Mouse (Mus musculus): ENCODE measurements around the gene Cds1.
"Not testable (repeated sequence)": the region's sequence is repeated elsewhere in the genome, so short reads cannot be mapped to it uniquely, and the experiment has no call there.

The Cds1 gene

GRCm38 (mm10) chr5:101832042-101832441 is 67.1 kb downstream of the Cds1 start:
- DNase-seq = peak; percentile 43 to 59

GRCm38 (mm10) chr5:101832991-101833390 is 68.1 kb downstream of the Cds1 start:
- DNase-seq = no peak

- peak in 1 of 2 experiments; percentile 46 for DNase-seq
Observed at GRCm38 (mm10) chr5:101833875-101834274, 68.9 kb downstream of the Cds1 start.

GRCm38 (mm10) chr5:101836221-101836620 is 71.3 kb downstream of the Cds1 start:
- no peak for DNase-seq

- DNase-seq = not testable (repeated sequence)
Observed at GRCm38 (mm10) chr5:101837605-101838004, 72.7 kb downstream of the Cds1 start.

GRCm38 (mm10) chr5:101840476-101840875 is 75.5 kb downstream of the Cds1 start:
- no peak for DNase-seq

GRCm38 (mm10) chr5:101845011-101845410 is 80.1 kb downstream of the Cds1 start:
- no peak for DNase-seq

GRCm38 (mm10) chr5:101845930-101846329 is 81.0 kb downstream of the Cds1 start:
- DNase-seq = no peak

- no peak for DNase-seq
Observed at GRCm38 (mm10) chr5:101847323-101847722, 82.4 kb downstream of the Cds1 start.

GRCm38 (mm10) chr5:101847762-101848161 is 82.8 kb downstream of the Cds1 start:
- DNase-seq = no peak

- DNase-seq = no peak
Observed at GRCm38 (mm10) chr5:101851133-101851532, 86.2 kb downstream of the Cds1 start.

GRCm38 (mm10) chr5:101852116-101852680 is 87.3 kb downstream of the Cds1 start:
- DNase-seq = no peak

- no peak for DNase-seq
Observed at GRCm38 (mm10) chr5:101854100-101854499, 89.2 kb downstream of the Cds1 start.

GRCm38 (mm10) chr5:101854667-101855066 is 89.7 kb downstream of the Cds1 start:
- peak in 1 of 2 experiments; percentile 48 for DNase-seq

- no peak for DNase-seq
Observed at GRCm38 (mm10) chr5:101855475-101855874, 90.5 kb downstream of the Cds1 start.

- DNase-seq = no peak
Observed at GRCm38 (mm10) chr5:101858891-101859436, 94.0 kb downstream of the Cds1 start.

- DNase-seq = no peak
Observed at GRCm38 (mm10) chr5:101861786-101862571, 97.0 kb downstream of the Cds1 start.

- no peak for DNase-seq
Observed at GRCm38 (mm10) chr5:101862651-101863050, 97.7 kb downstream of the Cds1 start.

GRCm38 (mm10) chr5:101863946-101864345 is 99.0 kb downstream of the Cds1 start:
- no peak for DNase-seq

- no peak for DNase-seq
Observed at GRCm38 (mm10) chr5:101866722-101867121, 101.8 kb downstream of the Cds1 start.

All from cerebellum, postnatal 25 days (tissue).